Mouse (Mus musculus) G1E (cell line): ENCODE measurements around the gene Cavin1. TPM values are rescaled to one million over a fixed set of nuclear protein-coding genes. Genes with fewer than 3 reads are reported as not detected.

ENCODE experiments used
- ATAC-seq: 2 replicates; pipeline ENCODE4 v1.8.0; 2016; ENCODE audit warnings: mild to moderate bottlenecking; ENCODE audit not compliant: insufficient number of reproducible peaks, poor library complexity, low FRiP score, severe bottlenecking; ENCODE audit errors: extremely low read depth
- DNase-seq: peaks from one replicate; pipeline ENCODE4 v3.0.0; 2012; ENCODE audit warnings: low spot score
- H3K27me3 ChIP-seq: 2 replicates; pipeline ENCODE4 v1.6.1; 2012; ENCODE audit warnings: mild to moderate bottlenecking, low read length, inconsistent platforms; ENCODE audit not compliant: insufficient read depth
- H3K36me3 ChIP-seq: replicated peaks from 2 replicates; pipeline ENCODE3; 2012; ENCODE audit warnings: mild to moderate bottlenecking, inconsistent platforms
- H3K4me1 ChIP-seq: 2 replicates; pipeline ENCODE4 v1.6.1; 2012; ENCODE audit warnings: low read depth, low read length, inconsistent platforms, mixed read lengths; ENCODE audit not compliant: insufficient read depth
- H3K4me3 ChIP-seq: 2 replicates; pipeline ENCODE4 v1.5.1; 2012; ENCODE audit warnings: low read depth, mild to moderate bottlenecking, inconsistent platforms, low read length, moderate library complexity, mixed read lengths
- H3K9me3 ChIP-seq: replicated peaks from 2 replicates; pipeline ENCODE4 v1.6.1; 2012; ENCODE audit warnings: inconsistent platforms
- CTCF ChIP-seq: IDR thresholded peaks from 2 replicates; pipeline ENCODE4 v1.5.1; 2012; ENCODE audit warnings: low read depth, low read length, inconsistent platforms, mixed read lengths
- GATA1 ChIP-seq: IDR thresholded peaks from 2 replicates; pipeline ENCODE4 v1.6.1; 2012; ENCODE audit warnings: borderline replicate concordance, low read length, inconsistent platforms, mixed read lengths
- GATA2 ChIP-seq: IDR thresholded peaks from 2 replicates; pipeline ENCODE4 v1.6.1; 2012; ENCODE audit warnings: low read depth, low read length, inconsistent platforms, borderline replicate concordance
- POLR2AphosphoS5 ChIP-seq: IDR thresholded peaks from 2 replicates; pipeline ENCODE4 v1.6.1; 2012; ENCODE audit warnings: low read depth, low read length, inconsistent platforms; ENCODE audit not compliant: insufficient replicate concordance
- TAL1 ChIP-seq: conservative IDR thresholded peaks from 2 replicates; pipeline ENCODE4 v1.6.1; 2012; ENCODE audit warnings: low read depth, low read length, inconsistent platforms, mixed read lengths
- polyA plus RNA-seq: library from polyadenylated mRNA; stranded (reverse); fragments of >175 nt; gene quantifications from 2 replicates; pipeline ENCODE4 v1.2.3, GENCODE M21; 2012
- total RNA-seq, 2 experiments: library from RNA; stranded (forward) in 1 of 2; stranded (reverse) in 1 of 2; fragments of 200-1000 nt in 1 of 2; fragments of >200 nt in 1 of 2; fragmentation: Nextera tagmentation in 1 of 2; gene quantifications; 2 replicates each; pipeline ENCODE4 v1.2.3; 2014 to 2017

Gene Cavin1
- total and polyA plus RNA-seq, 3 experiments: 3.8 to 37.0 (median 15.0) TPM

DNA sequence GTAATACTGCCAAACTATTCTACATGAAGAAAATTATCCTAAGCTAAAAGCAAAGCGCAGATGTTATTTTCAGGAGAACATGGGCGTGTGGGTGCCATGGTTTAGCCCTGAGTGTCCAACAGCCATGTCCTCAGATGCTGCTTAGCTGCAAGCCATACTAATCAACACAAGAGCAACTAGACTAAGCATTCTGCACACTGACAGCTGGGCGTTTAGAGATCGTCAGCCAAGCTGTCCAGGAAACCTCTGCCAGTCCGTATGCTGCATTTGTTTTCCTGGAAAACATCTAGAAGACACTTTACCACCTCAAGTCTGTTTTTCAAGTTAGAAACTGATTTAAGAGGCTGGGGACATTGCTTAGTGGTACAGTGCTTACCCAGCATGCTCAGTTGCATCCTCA, 56.3 kb downstream of the Cavin1 start:
- H3K4me1 ChIP-seq: peaks cover 16% of the 10 kb centered on the region
- ATAC-seq (no peak), DNase-seq (no peak)
- TF ChIP-seq GATA2 (no peak), POLR2AphosphoS5 (no peak), CTCF (no peak), GATA1 (no peak), TAL1 (no peak)
- no peaks in the 10 kb centered on the region for H3K27me3 ChIP-seq
- peaks cover 90% of the 10 kb centered on the region for H3K36me3 ChIP-seq
- no peak overlapping the region for H3K4me3 ChIP-seq
- H3K9me3 ChIP-seq: peaks cover 4% of the 10 kb centered on the region

DNA sequence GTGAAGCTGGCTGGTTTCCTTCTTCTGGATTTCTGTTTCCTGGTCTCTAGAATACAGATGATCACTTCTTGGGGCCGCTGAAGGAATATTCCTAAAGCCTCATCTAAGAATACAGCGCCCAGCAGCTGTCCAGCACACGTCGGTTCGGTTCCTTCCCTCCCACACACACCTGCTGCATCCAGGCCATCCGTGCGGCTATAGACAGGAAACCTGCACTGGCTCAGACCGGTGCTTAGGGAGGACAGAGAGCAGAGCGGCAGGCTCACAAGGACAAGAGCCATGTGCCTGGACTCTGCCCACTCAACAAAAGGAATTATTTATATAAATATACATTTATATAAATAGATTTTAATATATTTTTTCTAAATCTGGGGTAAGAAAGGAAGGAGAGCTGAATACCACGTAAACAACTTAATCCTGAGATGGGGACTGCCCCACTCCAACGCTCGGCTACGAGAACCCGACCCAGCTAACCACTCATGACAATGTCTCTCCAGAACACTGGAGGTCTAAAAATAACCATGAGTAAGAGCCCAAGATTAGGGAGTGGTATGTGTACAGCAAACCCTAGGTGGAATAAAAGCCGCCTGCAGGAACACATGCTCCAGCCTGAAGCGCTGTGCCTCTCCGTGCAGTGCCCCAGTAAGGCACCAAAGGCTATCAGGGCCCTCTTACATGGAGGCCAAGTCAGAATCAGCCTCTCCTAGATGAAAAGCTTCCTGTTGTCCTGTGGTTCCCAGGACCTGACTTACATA, 58.1 kb downstream of the Cavin1 start:
- peaks cover 88% of the 10 kb centered on the region for H3K36me3 ChIP-seq
- H3K4me1 ChIP-seq: peaks cover 14% of the 10 kb centered on the region

DNA sequence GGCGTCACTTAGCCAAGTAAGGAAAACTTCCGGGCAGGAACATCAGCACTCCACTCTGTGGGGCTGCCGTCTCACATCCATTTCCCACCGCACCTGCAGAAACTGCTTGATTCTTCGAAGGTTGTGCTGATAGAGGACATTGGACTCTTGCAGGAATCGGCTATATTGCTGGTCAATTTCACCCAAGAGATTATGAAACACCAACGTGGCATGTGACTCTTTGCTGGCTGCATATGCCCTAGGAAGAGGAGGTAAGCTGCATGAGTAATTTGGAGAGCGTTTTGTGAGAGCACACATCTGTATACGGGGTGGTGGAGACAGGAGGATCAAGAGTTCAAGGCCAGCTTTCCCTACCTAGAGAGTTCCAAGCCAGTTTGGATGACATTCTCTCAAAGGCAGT, 62.1 kb downstream of the Cavin1 start:
- DNase-seq: no peak
- Histone ChIP-seq H3K4me1 (peaks cover 39% of the 10 kb centered on the region), H3K4me3 (no peak overlapping the region), H3K27me3 (no peaks in the 10 kb centered on the region), H3K36me3 (peaks cover 91% of the 10 kb centered on the region), H3K9me3 (no peaks in the 10 kb centered on the region)
- no peak for TF ChIP-seq TAL1
- TF ChIP-seq GATA2: no peak
- TF ChIP-seq POLR2AphosphoS5: no peak
- no peak for TF ChIP-seq GATA1
- TF ChIP-seq CTCF: no peak
- ATAC-seq: no peak

More for the DNA sequence above, 58.1 kb downstream of the Cavin1 start:
- H3K27me3 ChIP-seq: no peaks in the 10 kb centered on the region
- ATAC-seq (no peak), DNase-seq (no peak)
- no peak for TF ChIP-seq GATA1
- peaks cover 4% of the 10 kb centered on the region for H3K9me3 ChIP-seq
- H3K4me3 ChIP-seq: no peak overlapping the region

DNA sequence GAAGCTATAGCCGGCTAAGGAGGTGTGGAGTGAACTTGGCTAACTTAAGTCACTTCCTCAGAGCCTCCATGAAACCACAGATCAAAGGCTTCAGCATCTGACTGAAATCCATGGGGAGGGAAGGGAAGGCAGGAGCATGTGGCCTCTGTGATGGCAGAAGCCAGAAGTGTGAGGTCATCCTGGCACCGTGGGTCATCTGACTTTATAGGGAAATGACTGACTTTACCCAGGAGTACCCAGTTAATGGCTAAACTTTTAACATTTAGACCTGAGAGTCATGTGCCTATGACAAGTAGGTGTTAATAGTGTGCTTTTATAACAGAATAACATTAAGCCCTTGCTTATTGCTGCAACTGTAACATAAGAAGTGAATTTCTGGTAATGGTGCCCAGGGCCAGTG, 62.6 kb downstream of the Cavin1 start:
- H3K36me3 ChIP-seq: peaks cover 92% of the 10 kb centered on the region
- no peak for TF ChIP-seq TAL1
- TF ChIP-seq GATA2: no peak
- TF ChIP-seq CTCF: no peak
- TF ChIP-seq GATA1: no peak
- TF ChIP-seq POLR2AphosphoS5: no peak
- no peaks in the 10 kb centered on the region for H3K27me3 ChIP-seq
- ATAC-seq (no peak), DNase-seq (no peak)
- H3K4me3 ChIP-seq: no peak overlapping the region
- peaks cover 42% of the 10 kb centered on the region for H3K4me1 ChIP-seq
- H3K9me3 ChIP-seq: no peaks in the 10 kb centered on the region

DNA sequence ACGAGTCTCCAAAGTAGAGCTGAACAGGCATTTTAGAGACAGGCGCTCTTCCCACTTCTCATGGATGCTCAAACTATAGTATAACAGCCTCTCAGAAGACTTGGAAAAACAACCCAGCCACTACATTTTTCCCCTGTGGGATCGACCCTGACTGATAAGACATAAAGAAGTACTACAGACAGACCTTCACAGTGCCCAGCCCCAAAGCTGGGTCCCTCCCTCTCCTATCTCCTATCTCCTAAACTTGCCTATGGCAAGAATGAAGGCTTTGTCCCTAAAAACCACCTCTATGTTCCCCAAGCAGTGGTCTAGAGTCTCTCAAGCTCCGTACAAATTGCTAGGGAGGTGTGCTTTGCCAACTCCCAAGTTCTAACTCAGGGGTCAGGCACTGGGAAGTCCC, 63.8 kb downstream of the Cavin1 start:
- H3K36me3 ChIP-seq: peaks cover 90% of the 10 kb centered on the region

More for the DNA sequence above, 63.8 kb downstream of the Cavin1 start:
- peaks cover 38% of the 10 kb centered on the region for H3K4me1 ChIP-seq
- H3K9me3 ChIP-seq: no peaks in the 10 kb centered on the region
- no peak for ATAC-seq
- DNase-seq: no peak
- H3K4me3 ChIP-seq: no peak overlapping the region
- no peak for TF ChIP-seq CTCF
- no peak for TF ChIP-seq TAL1
- no peak for TF ChIP-seq GATA2
- no peak for TF ChIP-seq GATA1
- H3K27me3 ChIP-seq: no peaks in the 10 kb centered on the region

Other genes with a start within 250 kb of the Cavin1 start
- gene Rab5c, start 232.7 kb downstream of the Cavin1 start, total RNA-seq (2014; fragmentation: Nextera tagmentation): 181 and 202 TPM in 2 replicates
- 153 and 173 TPM in 2 replicates for gene Rab5c, start 232.7 kb downstream of the Cavin1 start, total RNA-seq (2017)
- gene Rab5c, start 232.7 kb downstream of the Cavin1 start, polyA plus RNA-seq: 362 and 429 TPM in 2 replicates
- not detected in 2 replicates for gene Kcnh4, start 210.9 kb downstream of the Cavin1 start, total RNA-seq (2014; fragmentation: Nextera tagmentation)
- not detected in 2 replicates for gene Kcnh4, start 210.9 kb downstream of the Cavin1 start, total RNA-seq (2017)
- gene Kcnh4, start 210.9 kb downstream of the Cavin1 start, polyA plus RNA-seq: not detected in 2 replicates
- gene Hcrt, start 208.0 kb downstream of the Cavin1 start, total RNA-seq (2014; fragmentation: Nextera tagmentation): not detected in 2 replicates
- gene Hcrt, start 208.0 kb downstream of the Cavin1 start, total RNA-seq (2017): not detected in 2 replicates
- gene Hcrt, start 208.0 kb downstream of the Cavin1 start, polyA plus RNA-seq: not detected in 2 replicates
- 6.0 and 6.3 TPM in 2 replicates for gene Ghdc, start 199.9 kb downstream of the Cavin1 start, total RNA-seq (2014; fragmentation: Nextera tagmentation)
- gene Ghdc, start 199.9 kb downstream of the Cavin1 start, total RNA-seq (2017): 3.6 and 4.4 TPM in 2 replicates
- 3.8 and 3.9 TPM in 2 replicates for gene Ghdc, start 199.9 kb downstream of the Cavin1 start, polyA plus RNA-seq
- gene Stat5b, start 120.2 kb downstream of the Cavin1 start, total RNA-seq (2014; fragmentation: Nextera tagmentation): 91.4 and 93.0 TPM in 2 replicates
- gene Stat5b, start 120.2 kb downstream of the Cavin1 start, total RNA-seq (2017): 52.2 and 55.9 TPM in 2 replicates
- 65.8 and 73.5 TPM in 2 replicates for gene Stat5b, start 120.2 kb downstream of the Cavin1 start, polyA plus RNA-seq
- 161 and 162 TPM in 2 replicates for gene Stat5a, start 111.5 kb downstream of the Cavin1 start, total RNA-seq (2014; fragmentation: Nextera tagmentation)
- gene Stat5a, start 111.5 kb downstream of the Cavin1 start, total RNA-seq (2017): 106 and 112 TPM in 2 replicates
- gene Stat5a, start 111.5 kb downstream of the Cavin1 start, polyA plus RNA-seq: 157 and 161 TPM in 2 replicates
- gene Stat3, start 31.3 kb downstream of the Cavin1 start, total RNA-seq (2014; fragmentation: Nextera tagmentation): 81.1 and 87.5 TPM in 2 replicates
- gene Stat3, start 31.3 kb downstream of the Cavin1 start, total RNA-seq (2017): 69.3 and 70.3 TPM in 2 replicates
- gene Stat3, start 31.3 kb downstream of the Cavin1 start, polyA plus RNA-seq: 42.1 and 63.5 TPM in 2 replicates
- gene Atp6v0a1, start 38.6 kb upstream of the Cavin1 start, total RNA-seq (2014; fragmentation: Nextera tagmentation): 109 and 180 TPM in 2 replicates
- gene Atp6v0a1, start 38.6 kb upstream of the Cavin1 start, total RNA-seq (2017): 53.7 and 77.6 TPM in 2 replicates
- gene Atp6v0a1, start 38.6 kb upstream of the Cavin1 start, polyA plus RNA-seq: 25.8 and 26.3 TPM in 2 replicates
- 6.1 and 6.3 TPM in 2 replicates for gene Naglu, start 99.1 kb upstream of the Cavin1 start, total RNA-seq (2014; fragmentation: Nextera tagmentation)
- 14.2 and 18.4 TPM in 2 replicates for gene Naglu, start 99.1 kb upstream of the Cavin1 start, total RNA-seq (2017)
- gene Naglu, start 99.1 kb upstream of the Cavin1 start, polyA plus RNA-seq: 5.1 and 6.4 TPM in 2 replicates
- gene Hsd17b1, start 107.5 kb upstream of the Cavin1 start, total RNA-seq (2014; fragmentation: Nextera tagmentation): not detected in 2 replicates
- 0.44 and 0.76 TPM in 2 replicates for gene Hsd17b1, start 107.5 kb upstream of the Cavin1 start, total RNA-seq (2017)
- 0.12 and 0.20 TPM in 2 replicates for gene Hsd17b1, start 107.5 kb upstream of the Cavin1 start, polyA plus RNA-seq
- gene Coasy, start 111.7 kb upstream of the Cavin1 start, total RNA-seq (2014; fragmentation: Nextera tagmentation): 23.6 and 26.7 TPM in 2 replicates
- gene Coasy, start 111.7 kb upstream of the Cavin1 start, total RNA-seq (2017): 31.7 and 32.6 TPM in 2 replicates
- 39.3 and 43.6 TPM in 2 replicates for gene Coasy, start 111.7 kb upstream of the Cavin1 start, polyA plus RNA-seq
- gene Mlx, start 116.4 kb upstream of the Cavin1 start, total RNA-seq (2014; fragmentation: Nextera tagmentation): 40.5 and 43.2 TPM in 2 replicates
- gene Mlx, start 116.4 kb upstream of the Cavin1 start, total RNA-seq (2017): 45.5 and 45.9 TPM in 2 replicates
- gene Mlx, start 116.4 kb upstream of the Cavin1 start, polyA plus RNA-seq: 13.0 and 17.8 TPM in 2 replicates
- 11.1 and 15.7 TPM in 2 replicates for gene Psmc3ip, start 124.5 kb upstream of the Cavin1 start, total RNA-seq (2014; fragmentation: Nextera tagmentation)
- gene Psmc3ip, start 124.5 kb upstream of the Cavin1 start, total RNA-seq (2017): 27.0 and 29.8 TPM in 2 replicates
- 20.5 and 20.6 TPM in 2 replicates for gene Psmc3ip, start 124.5 kb upstream of the Cavin1 start, polyA plus RNA-seq
- 12.0 and 13.4 TPM in 2 replicates for gene Retreg3, start 149.0 kb upstream of the Cavin1 start, total RNA-seq (2014; fragmentation: Nextera tagmentation)
- gene Retreg3, start 149.0 kb upstream of the Cavin1 start, total RNA-seq (2017): 43.2 and 44.0 TPM in 2 replicates
- gene Retreg3, start 149.0 kb upstream of the Cavin1 start, polyA plus RNA-seq: 7.7 and 9.4 TPM in 2 replicates
- 39.8 and 42.0 TPM in 2 replicates for gene Tubg1, start 149.1 kb upstream of the Cavin1 start, total RNA-seq (2014; fragmentation: Nextera tagmentation)
- gene Tubg1, start 149.1 kb upstream of the Cavin1 start, total RNA-seq (2017): 46.0 and 47.5 TPM in 2 replicates
- 96.1 and 120 TPM in 2 replicates for gene Tubg1, start 149.1 kb upstream of the Cavin1 start, polyA plus RNA-seq
- gene Tubg2, start 185.0 kb upstream of the Cavin1 start, total RNA-seq (2014; fragmentation: Nextera tagmentation): not detected in 2 replicates
- gene Tubg2, start 185.0 kb upstream of the Cavin1 start, total RNA-seq (2017): not detected in 2 replicates
- not detected in 2 replicates for gene Tubg2, start 185.0 kb upstream of the Cavin1 start, polyA plus RNA-seq
- not detected in 2 replicates for gene Cntnap1, start 199.6 kb upstream of the Cavin1 start, total RNA-seq (2014; fragmentation: Nextera tagmentation)
- gene Cntnap1, start 199.6 kb upstream of the Cavin1 start, total RNA-seq (2017): under 0.01 and 0.06 TPM in 2 replicates
- gene Cntnap1, start 199.6 kb upstream of the Cavin1 start, polyA plus RNA-seq: 0.02 and 0.08 TPM in 2 replicates
- gene Plekhh3, start 200.5 kb upstream of the Cavin1 start, total RNA-seq (2014; fragmentation: Nextera tagmentation): 0.49 and 2.6 TPM in 2 replicates
- 1.5 and 1.9 TPM in 2 replicates for gene Plekhh3, start 200.5 kb upstream of the Cavin1 start, total RNA-seq (2017)
- 3.8 and 4.8 TPM in 2 replicates for gene Plekhh3, start 200.5 kb upstream of the Cavin1 start, polyA plus RNA-seq
- gene Ccr10, start 204.6 kb upstream of the Cavin1 start, total RNA-seq (2014; fragmentation: Nextera tagmentation): not detected in 2 replicates
- not detected in 2 replicates for gene Ccr10, start 204.6 kb upstream of the Cavin1 start, total RNA-seq (2017)
- not detected in 2 replicates for gene Ccr10, start 204.6 kb upstream of the Cavin1 start, polyA plus RNA-seq